Comparison of ENCODE assay signal across 7 mouse cellular contexts in genomic region chr9:63610841-63611366, GRCm38 (mm10). TPM values are rescaled to one million over a fixed set of nuclear protein-coding genes. Genes with fewer than 3 reads are reported as not detected.
DNase-seq lines count a peak whose midpoint lies in the region; ATAC-seq and TF ChIP-seq lines count a peak whose summit lies in the region.

No protein-coding gene starts in this region.

- peaks cover 15% of the 10 kb centered on the region for H3K4me1 ChIP-seq in hindbrain, embryonic 14.5 days (replicated peaks; ENCODE audit: control insufficient read depth, insufficient read depth, low read length)
- H3K4me1 ChIP-seq in liver, embryonic 16.5 days (ENCODE audit: control insufficient read depth, low read depth, low read length), result peaks cover 4% of the 10 kb centered on the region; the same call in 1 of the 2 replicates

- no peaks in the 10 kb centered on the region for H3K36me3 ChIP-seq in C2C12 (ENCODE audit: control insufficient read depth, insufficient read depth)
- no peaks in the 10 kb centered on the region for H3K36me3 ChIP-seq in hindbrain, embryonic 14.5 days (replicated peaks; ENCODE audit: control insufficient read depth, insufficient read depth)
- H3K36me3 ChIP-seq in liver, embryonic 16.5 days (ENCODE audit: control insufficient read depth, insufficient read depth), result no peaks in the 10 kb centered on the region

- H3ac ChIP-seq in C2C12 (ENCODE audit: control insufficient read depth, insufficient read length, low read depth), result no peak overlapping the region

- peaks cover 60% of the 10 kb centered on the region for H3K79me3 ChIP-seq in C2C12 (ENCODE audit: low read depth)

- H3K9me3 ChIP-seq in hindbrain, embryonic 14.5 days (ENCODE audit: control insufficient read depth, low read length), result no peaks in the 10 kb centered on the region
- no peaks in the 10 kb centered on the region for H3K9me3 ChIP-seq in liver, embryonic 16.5 days (replicated peaks; ENCODE audit: control insufficient read depth, low read length)

- no peaks in the 10 kb centered on the region for H3K27me3 ChIP-seq in C2C12 (ENCODE audit: control insufficient read depth, insufficient read depth, insufficient read length)
- no peaks in the 10 kb centered on the region for H3K27me3 ChIP-seq in hindbrain, embryonic 14.5 days (ENCODE audit: control insufficient read depth, insufficient read depth, low read length)
- H3K27me3 ChIP-seq in liver, embryonic 16.5 days (ENCODE audit: control insufficient read depth, insufficient read depth, low read depth, low read length), result no peaks in the 10 kb centered on the region

- H3K4me3 ChIP-seq in C2C12 (ENCODE audit: insufficient read depth, poor library complexity, severe bottlenecking), result no peak overlapping the region
- H3K4me3 ChIP-seq in hindbrain, embryonic 14.5 days (replicated peaks; ENCODE audit: low read length), result no peak overlapping the region
- H3K4me3 ChIP-seq in liver, embryonic 16.5 days (ENCODE audit: low read depth, low read length), result no peak overlapping the region

- peak overlapping the region; percentile 15 for H3K4me2 ChIP-seq in hindbrain, embryonic 14.5 days (replicated peaks)
- no peak overlapping the region for H3K4me2 ChIP-seq in liver, embryonic 16.5 days (ENCODE audit: low read depth, low read length)

- H3K27ac ChIP-seq in hindbrain, embryonic 14.5 days, result no peak overlapping the region
- peak overlapping the region; percentile 50; the same call in 1 of the 2 replicates for H3K27ac ChIP-seq in liver, embryonic 16.5 days (ENCODE audit: low read length)

- 0 out of 2 replicates have a peak overlapping the region, but pooled peaks have one; percentile 8 for H3K9ac ChIP-seq in hindbrain, embryonic 14.5 days
- no peak overlapping the region for H3K9ac ChIP-seq in liver, embryonic 16.5 days (ENCODE audit: low read depth, low read length)

- peak; percentile 60 for DNase-seq in adrenal gland, adult 8-10 months
- peak; percentile 63 for DNase-seq in gastrocnemius, adult 18-20 months (ENCODE audit: low spot score)
- DNase-seq in hindbrain, embryonic 14.5 days (ENCODE audit: low spot score), result no peak
- peak; percentile 58 for DNase-seq in skeletal muscle tissue, adult 2 months (ENCODE audit: low read depth, low spot score)
- no peak for DNase-seq in cerebellum, adult 11 months

- H3K79me2 ChIP-seq in C2C12 (ENCODE audit: control insufficient read depth, insufficient read depth), result peaks cover 80% of the 10 kb centered on the region

- TF ChIP-seq CTCF in C2C12 (IDR thresholded peaks at IDR 0.05; ENCODE audit: control insufficient read depth, insufficient read depth, insufficient read length), result no peak

- ATAC-seq in hindbrain, embryonic 14.5 days (ENCODE audit: low FRiP score), result no peak; the same call in 1 of the 2 replicates
- no peak for ATAC-seq in liver, embryonic 16.5 days (ENCODE audit: low read depth)

- 16% methylated on average over 13 of the region's 13 CpGs for WGBS in hindbrain, embryonic 14.5 days
- 24% methylated on average over 13 of the region's 13 CpGs for WGBS in liver, embryonic 16.5 days (ENCODE audit: insufficient replicate concordance)

TF ChIP-seq in C2C12, 6 proteins besides CTCF, POLR2A, EP300 and RAD21:
- peak; percentile 71 for TF ChIP-seq MYOD1 (IDR thresholded peaks at IDR 0.05; ENCODE audit: control insufficient read depth, insufficient read length, low read depth)
- TF ChIP-seq USF1 (IDR thresholded peaks at IDR 0.05; ENCODE audit: low read depth), result no peak

RNA-seq across cellular contexts. Expression of gene Aagab, which starts 8.4 kb away (rescaled TPM):
- polyA plus RNA-seq in C2C12 (2012; fragmentation: generic; extraction: Trizol), result 9.1 TPM
- total RNA-seq in adrenal gland, adult 8-10 months (2022), result 10 to 100 TPM; 32.4 to 41.5 (median 36.8) TPM
- 10 to 100 TPM; 12.1 to 14.2 TPM for total RNA-seq in gastrocnemius, adult 18-20 months (2021)
- polyA plus RNA-seq in hindbrain, embryonic 14.5 days (2014; fragmentation: Nextera tagmentation; extraction: Ambion mirVana), result 59.2 and 66.6 TPM in 2 replicates
- 14.2 and 14.3 TPM in 2 replicates for polyA plus RNA-seq in liver, embryonic 16.5 days (2015; fragmentation: Nextera tagmentation; extraction: Ambion mirVana)

RNA-seq across cellular contexts. Expression of gene Iqch, which starts 8.6 kb away (rescaled TPM):
- not detected for polyA plus RNA-seq in C2C12 (2012; fragmentation: generic; extraction: Trizol)
- under 1 TPM; 0.07 to 0.12 (median 0.10) TPM for total RNA-seq in adrenal gland, adult 8-10 months (2022)
- not detected for total RNA-seq in gastrocnemius, adult 18-20 months (2021)
- polyA plus RNA-seq in hindbrain, embryonic 14.5 days (2014; fragmentation: Nextera tagmentation; extraction: Ambion mirVana), result 0.21 and 0.37 TPM in 2 replicates
- polyA plus RNA-seq in liver, embryonic 16.5 days (2015; fragmentation: Nextera tagmentation; extraction: Ambion mirVana), result 0.02 TPM in 1 of 2 replicates, not detected in the other

Comparison
In these comparisons a context has a peak if more than half of its experiments do, and no peak if none do; other contexts are left out.
1. DNase-seq: peak in adrenal gland, adult 8-10 months (single experiment), gastrocnemius, adult 18-20 months (single experiment) and skeletal muscle tissue, adult 2 months (single experiment); none in hindbrain, embryonic 14.5 days (single experiment) and cerebellum, adult 11 months (single experiment).